Mouse (Mus musculus): ENCODE results near the gene Gemin2.
"Not testable (repeated sequence)": the region's sequence is repeated elsewhere in the genome, so short reads cannot be mapped to it uniquely, and the experiment has no call there.

The Gemin2 gene

DNA sequence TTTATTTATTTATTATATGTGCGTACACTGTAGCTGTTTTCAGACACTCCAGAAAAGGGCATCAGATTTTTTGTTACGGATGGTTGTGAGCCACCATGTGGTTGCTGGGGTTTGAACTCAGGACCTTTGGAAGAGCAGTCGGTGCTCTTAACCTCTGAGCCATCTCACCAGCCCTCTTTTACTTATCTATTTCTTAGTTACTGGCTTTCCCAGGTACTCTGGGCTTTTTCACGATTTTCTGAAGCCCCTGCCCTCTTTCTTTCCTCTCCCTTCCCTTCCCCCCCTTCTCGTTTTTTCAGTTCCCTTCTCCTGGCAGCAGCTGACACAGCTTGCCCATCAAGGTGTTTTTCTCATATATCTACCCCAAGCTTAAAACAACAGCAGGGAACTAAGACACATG, 45.0 kb downstream of the Gemin2 start:
- DNase-seq (ENCODE audit: low spot score in 2 of 2) = not testable (repeated sequence)

DNA sequence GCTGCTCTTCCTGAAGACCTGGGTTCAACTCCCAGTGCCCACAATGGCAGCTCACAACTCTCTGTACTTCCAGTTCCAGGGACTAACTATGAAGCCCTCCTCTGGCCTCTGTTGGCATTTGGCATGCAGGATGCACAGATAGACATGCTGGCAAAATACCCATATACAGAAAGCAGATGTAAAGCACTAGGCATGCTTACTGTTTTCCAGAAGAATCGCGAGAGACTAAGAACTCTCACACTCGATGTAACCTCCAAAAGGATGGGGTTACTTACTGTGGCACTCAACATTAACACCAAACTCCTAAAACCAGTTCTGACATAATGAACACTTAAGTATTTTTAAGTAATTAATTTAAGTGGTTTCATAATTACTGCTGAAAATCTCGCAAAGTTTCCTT, 47.1 kb downstream of the Gemin2 start:
- no peak for DNase-seq (ENCODE audit: low spot score in 2 of 2)

DNA sequence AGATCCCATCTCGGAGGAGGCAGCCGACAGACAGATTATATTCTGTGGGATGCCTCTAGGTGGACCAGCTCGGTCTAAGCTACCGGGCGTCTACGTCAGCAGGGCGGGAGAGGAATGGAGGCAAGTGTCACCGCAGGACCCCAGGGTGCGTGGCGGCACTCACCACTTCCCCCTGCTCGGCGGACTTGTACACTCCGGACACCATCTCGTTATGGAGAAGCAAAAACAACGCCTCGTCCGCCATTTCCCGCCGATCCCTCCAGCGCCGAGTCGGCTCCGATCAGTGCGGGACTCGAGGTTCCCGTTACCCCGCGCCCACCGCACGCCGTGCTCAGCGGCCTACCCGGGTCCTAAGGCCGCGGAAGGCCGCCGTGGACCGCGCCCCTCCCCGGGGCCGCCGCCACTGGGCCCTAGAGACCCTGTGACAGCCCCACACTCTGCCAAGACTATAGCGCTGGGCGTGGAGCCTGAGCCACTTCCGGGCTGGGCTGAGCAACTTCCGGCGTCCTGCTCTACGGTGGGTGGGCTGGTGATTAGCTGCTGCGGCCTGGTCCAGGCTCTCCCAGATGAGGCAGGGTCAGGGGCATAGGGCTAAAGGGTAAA, 47.9 kb downstream of the Gemin2 start, which contains the start of gene Trappc6b:
TSS of gene Trappc6b (minus strand) at position 480 of the 603 bp plus-strand sequence.
- DNase-seq (ENCODE audit: low spot score in 2 of 2) = peak; percentile 49 to 71

DNA sequence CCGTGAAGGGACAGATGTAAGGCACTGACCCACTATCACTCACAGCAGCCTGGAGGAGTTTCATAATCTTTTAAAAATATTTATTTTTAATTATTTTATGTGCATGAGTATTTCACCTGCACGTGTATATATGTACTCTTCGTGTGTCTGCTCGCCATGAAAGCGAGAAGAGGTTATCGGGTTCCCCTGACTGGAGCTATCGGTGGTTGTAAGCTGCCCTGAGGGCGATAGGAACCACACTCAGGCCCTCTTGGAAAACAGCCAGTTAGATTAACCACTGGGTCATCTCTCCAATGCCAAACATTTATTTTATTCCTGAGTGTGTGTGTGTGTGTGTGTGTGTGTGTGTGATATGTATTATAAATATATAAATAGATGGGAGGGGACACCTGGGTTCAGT, 51.6 kb downstream of the Gemin2 start:
- no peak for DNase-seq (ENCODE audit: low spot score in 2 of 2)

DNA sequence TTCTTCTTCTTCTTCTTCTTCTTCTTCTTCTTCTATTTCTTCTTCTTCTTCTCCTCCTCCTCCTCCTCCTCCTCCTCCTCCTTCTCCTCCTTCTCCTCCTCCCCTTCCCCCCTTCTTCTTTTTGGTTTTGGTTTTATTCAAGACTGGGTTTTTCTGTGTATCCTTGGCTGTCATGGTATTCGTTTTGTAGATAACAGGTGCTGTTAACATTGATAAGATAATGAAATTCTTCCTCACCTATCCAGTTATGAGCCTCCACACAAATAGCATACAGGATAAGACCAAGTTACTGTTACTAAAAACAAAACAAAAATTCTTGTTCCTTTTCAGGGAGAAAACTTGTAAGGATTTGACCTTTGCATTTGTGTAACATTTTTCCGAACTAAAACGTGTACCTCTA, 52.6 kb downstream of the Gemin2 start:
- DNase-seq (ENCODE audit: low spot score in 2 of 2) = no peak

DNA sequence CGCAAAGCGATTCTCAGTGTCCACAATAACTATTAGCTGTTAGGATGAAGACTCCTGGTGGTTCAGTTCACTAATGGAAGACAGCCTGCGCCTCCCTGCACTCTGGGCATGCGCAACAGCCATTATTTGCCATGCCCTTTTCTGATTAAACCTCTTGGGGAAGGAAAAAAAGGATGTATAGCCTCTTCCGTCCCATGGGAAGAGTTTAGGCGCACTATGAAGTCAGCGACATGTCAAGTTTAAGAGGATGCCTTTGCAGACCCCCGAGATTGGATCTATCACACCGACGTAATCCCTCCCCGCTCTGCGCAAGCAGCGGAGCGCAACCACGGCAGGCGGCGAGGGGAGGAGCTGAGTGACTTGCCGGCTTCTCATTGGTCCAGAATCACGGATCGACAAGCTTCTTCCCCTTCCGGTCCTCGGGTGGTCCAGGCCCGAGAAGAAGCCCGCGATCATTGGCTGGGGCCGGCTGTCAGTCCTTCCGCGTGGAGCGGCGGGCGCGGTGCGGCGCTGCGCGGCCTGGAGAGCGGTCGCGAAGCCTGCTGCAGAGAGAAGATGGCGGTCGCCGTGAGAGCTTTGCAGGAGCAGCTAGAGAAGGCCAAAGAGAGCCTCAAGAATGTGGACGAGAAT, 53.4 kb downstream of the Gemin2 start, which contains the start of gene Pnn:
TSS of gene Pnn (plus strand) at position 437 of the 630 bp plus-strand sequence.
- DNase-seq (ENCODE audit: low spot score in 2 of 2) = peak; percentile 93 to 94

DNA sequence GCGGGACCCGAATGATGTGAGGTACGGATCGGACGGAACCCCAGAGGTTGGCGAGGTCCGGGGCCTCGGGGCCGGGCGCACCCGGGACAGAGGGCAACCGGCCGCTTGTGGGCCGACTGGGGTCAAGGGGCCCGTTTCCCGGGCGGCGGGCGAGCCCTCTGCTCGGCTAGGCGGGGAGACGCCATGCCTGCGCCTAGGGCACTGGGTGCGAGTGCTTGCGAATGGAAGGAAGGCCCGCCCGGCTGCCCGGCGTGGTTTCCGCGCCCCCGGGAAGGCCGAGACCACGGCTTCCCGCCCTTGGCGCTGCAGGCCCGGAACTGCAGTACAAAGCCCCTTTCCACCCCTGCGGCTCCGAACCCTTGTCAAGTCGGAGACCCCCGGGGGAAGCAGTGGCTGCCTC, 53.9 kb downstream of the Gemin2 start:
- peak in 1 of 2 experiments; percentile 27 for DNase-seq (ENCODE audit: low spot score in 2 of 2)

DNA sequence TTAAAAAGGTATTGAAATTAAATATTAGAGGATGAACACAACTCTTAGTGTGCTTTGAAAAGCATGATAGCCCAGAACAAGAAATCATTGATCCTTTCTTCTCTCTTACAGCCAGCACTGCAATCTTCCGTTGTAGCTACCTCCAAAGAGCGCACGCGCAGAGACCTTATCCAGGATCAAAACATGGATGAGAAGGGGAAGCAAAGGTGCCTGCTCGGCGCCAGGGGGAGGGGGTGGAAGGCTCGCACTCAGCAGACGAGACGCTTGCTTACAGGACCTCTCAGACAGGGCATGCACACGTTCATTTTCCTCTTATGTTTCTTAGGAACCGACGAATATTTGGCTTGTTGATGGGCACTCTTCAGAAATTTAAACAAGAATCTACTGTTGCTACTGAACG, 55.6 kb downstream of the Gemin2 start:
- no peak for DNase-seq (ENCODE audit: low spot score in 2 of 2)

DNA sequence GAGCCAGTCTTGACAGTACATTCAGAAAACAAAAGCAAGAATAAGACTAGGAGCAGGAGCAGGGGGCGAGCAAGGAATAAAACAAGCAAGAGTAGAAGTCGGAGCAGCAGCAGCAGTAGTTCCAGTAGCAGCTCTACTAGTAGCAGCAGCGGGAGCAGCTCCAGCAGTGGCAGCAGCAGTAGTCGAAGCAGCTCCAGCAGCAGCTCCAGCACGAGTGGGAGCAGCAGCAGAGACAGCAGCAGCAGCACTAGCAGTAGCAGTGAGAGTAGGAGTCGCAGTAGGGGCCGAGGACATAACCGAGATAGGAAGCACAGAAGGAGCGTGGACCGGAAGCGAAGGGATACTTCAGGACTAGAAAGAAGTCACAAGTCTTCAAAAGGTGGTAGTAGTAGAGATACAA, 59.1 kb downstream of the Gemin2 start:
- DNase-seq (ENCODE audit: low spot score in 2 of 2) = no peak

DNA sequence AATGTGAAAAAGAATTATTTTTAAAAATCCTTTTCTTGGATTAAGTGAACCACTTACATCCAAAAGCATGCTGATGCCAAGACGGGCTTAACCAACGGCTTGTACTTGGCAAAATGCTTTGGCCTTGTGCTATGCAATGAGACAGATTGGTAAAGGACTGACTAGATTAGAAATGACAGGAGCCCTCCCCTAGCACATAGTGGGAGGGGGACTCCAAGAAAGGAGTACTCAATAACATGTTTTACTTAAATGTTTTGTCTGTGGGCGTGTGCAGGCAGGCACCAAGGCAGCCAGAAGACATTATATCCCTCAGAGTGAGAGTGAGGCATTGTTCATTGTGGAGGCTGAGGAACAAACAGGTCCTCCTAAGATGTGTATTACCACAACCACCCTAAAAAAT, 60.9 kb downstream of the Gemin2 start:
- DNase-seq (ENCODE audit: low spot score in 2 of 2) = no peak

DNA sequence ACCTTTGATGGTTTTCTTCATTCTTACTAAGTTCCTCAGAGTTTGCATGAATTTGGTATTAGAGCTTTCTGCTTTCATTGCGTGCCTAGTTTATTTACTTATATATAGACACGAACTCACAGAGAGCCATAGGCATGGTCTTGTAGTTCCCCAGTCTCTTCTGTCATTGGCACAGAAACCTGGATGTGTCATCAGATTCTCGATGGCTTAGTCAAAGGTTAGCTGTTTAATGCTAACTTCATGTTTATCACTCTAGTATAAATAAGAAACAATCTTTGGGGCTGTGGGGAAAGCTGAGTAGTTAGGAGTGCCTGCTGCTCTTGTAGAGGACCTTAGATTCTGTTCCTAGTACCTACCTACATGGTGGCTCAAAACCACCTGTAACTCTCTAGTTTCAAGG, 63.8 kb downstream of the Gemin2 start:
- no peak for DNase-seq (ENCODE audit: low spot score in 2 of 2)

DNA sequence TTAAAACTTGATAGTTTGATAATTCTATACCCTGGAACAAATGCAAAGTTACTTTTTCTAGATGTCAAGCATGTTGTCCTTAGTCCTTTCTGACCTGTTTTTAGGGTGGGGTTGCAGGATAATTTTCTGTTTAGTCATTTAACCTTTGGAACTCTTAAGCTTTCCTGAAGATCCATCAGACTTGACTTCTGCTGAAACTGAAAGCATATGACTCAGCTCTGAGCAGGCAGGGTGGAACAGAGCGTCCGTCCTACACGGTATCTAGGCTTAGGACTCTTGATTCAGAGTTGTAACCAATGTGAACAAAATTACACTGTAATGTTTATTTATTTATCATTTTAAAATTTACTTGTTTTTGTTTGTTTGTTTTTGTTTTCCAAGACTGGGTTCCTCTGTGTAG, 64.7 kb downstream of the Gemin2 start:
- no peak for DNase-seq (ENCODE audit: low spot score in 2 of 2)
